Mouse (Mus musculus) erythroblast, embryonic 14.5 days (primary cell): Measurements from ENCODE around the gene Lin28b.

ENCODE experiments used
- GATA1 ChIP-seq: IDR thresholded peaks from 2 replicates; pipeline ENCODE4 v1.6.1; 2012; ENCODE audit warnings: low read length, inconsistent platforms, mixed read lengths
- TAL1 ChIP-seq: IDR thresholded peaks from 3 replicates; pipeline ENCODE4 v1.6.1; 2012; ENCODE audit warnings: low read length, inconsistent platforms, mixed read lengths

GRCm38 (mm10) chr10:45422372-45422771 lies 63.8 kb downstream of the Lin28b start:
- no peak for TF ChIP-seq GATA1
- TF ChIP-seq TAL1, result no peak
